Mouse (Mus musculus) left cerebral cortex, postnatal 25 days (tissue): Measurements from ENCODE around the gene Gm13275. TPM values are rescaled to one million over a fixed set of nuclear protein-coding genes. Genes with fewer than 3 reads are reported as not detected.
"Not testable (repeated sequence)": the region's sequence is repeated elsewhere in the genome, so short reads cannot be mapped to it uniquely, and the experiment has no call there.

Experiments used
- DNase-seq, 2 experiments: peaks; one replicate each; pipeline ENCODE4 v3.0.0; 2022; ENCODE audit warnings: low spot score in 2 of 2, mixed read lengths in 1 of 2
- intact Hi-C: fragments of 180-260 bp; cut with DNase I; formaldehyde crosslinking; loops from one replicate; pipeline ENCODE4 v1.15.1; 2025
- total RNA-seq, 2 experiments: library from RNA; stranded (reverse); gene quantifications; 2 replicates each; pipeline ENCODE4 v1.2.3; 2021

Gene Gm13275
- total RNA-seq, 2 experiments from 2014 or later, result not detected

DNA sequence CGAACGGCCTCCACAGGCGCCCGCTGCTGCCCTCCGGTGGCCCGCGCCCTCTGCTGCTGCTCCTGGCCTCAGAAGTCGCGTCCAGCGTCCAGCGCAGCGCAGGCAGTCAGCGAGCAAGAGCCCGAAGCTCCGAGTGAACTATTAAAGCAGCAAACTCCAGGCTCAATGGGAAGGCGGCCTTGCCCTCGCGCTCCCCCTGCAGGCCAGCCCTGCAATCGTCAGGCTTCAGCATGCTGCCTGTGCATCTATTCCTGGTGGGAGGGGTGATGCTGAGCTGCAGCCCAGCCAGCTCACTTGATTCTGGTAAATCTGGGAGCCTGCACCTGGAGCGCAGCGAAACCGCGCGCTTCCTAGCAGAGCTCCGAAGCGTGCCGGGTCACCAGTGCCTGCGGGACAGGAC lies 5.9 kb upstream of the Gm13275 start, which contains the start of gene Gm13277:
Gm13277 (plus strand) TSS at position 231 of the 400 bp plus-strand sequence.
- peak; percentile 56 to 76 for DNase-seq
- intact Hi-C loops, result not testable (repeated sequence)

DNA sequence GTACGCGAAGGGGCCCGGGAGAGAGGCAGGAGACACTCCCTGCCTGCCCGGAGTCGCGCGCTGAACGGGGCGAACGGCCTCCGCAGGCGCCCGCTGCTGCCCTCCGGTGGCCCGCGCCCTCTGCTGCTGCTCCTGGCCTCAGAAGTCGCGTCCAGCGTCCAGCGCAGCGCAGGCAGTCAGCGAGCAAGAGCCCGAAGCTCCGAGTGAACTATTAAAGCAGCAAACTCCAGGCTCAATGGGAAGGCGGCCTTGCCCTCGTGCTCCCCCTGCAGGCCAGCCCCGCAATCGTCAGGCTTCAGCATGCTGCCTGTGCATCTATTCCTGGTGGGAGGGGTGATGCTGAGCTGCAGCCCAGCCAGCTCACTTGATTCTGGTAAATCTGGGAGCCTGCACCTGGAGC lies 3.0 kb upstream of the Gm13275 start, which contains the start of gene Gm13278:
Gm13278 (plus strand) TSS at position 301 of the 400 bp plus-strand sequence.
- intact Hi-C loops, DNase-seq: not testable (repeated sequence)

DNA sequence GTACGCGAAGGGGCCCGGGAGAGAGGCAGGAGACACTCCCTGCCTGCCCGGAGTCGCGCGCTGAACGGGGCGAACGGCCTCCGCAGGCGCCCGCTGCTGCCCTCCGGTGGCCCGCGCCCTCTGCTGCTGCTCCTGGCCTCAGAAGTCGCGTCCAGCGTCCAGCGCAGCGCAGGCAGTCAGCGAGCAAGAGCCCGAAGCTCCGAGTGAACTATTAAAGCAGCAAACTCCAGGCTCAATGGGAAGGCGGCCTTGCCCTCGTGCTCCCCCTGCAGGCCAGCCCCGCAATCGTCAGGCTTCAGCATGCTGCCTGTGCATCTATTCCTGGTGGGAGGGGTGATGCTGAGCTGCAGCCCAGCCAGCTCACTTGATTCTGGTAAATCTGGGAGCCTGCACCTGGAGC lies 2.8 kb downstream of the Gm13275 start, which contains the start of gene Gm13279:
Gm13279 (plus strand) TSS at position 301 of the 400 bp plus-strand sequence.
- DNase-seq, intact Hi-C loops: not testable (repeated sequence)

DNA sequence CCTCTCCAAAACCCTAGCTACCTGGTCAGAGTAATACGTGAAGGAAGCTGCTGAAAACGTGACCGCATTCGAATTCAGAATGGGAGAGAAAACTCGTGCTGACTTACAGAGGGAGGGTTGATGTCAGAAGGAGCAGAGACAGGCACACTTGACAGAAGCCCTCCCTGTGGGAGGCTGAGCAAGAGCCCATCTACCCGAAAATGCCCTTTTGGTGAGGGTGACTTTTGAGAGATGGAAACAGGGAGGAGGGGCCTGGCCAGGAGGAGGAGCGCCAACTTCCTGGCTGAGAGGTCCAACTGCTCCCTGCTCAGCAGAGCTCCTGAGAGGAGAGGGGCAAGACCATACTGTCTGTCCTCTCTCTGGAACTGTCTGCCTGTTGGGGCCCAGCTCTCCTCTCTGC lies 5.1 kb downstream of the Gm13275 start, which contains the start of gene Gm13285:
Gm13285 (plus strand) TSS at position 301 of the 400 bp plus-strand sequence.
- DNase-seq, intact Hi-C loops: not testable (repeated sequence)

DNA sequence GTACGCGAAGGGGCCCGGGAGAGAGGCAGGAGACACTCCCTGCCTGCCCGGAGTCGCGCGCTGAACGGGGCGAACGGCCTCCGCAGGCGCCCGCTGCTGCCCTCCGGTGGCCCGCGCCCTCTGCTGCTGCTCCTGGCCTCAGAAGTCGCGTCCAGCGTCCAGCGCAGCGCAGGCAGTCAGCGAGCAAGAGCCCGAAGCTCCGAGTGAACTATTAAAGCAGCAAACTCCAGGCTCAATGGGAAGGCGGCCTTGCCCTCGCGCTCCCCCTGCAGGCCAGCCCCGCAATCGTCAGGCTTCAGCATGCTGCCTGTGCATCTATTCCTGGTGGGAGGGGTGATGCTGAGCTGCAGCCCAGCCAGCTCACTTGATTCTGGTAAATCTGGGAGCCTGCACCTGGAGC lies 8.7 kb downstream of the Gm13275 start, which contains the start of gene Gm13287:
Gm13287 (plus strand) TSS at position 301 of the 400 bp plus-strand sequence.
- DNase-seq, intact Hi-C loops: not testable (repeated sequence)

DNA sequence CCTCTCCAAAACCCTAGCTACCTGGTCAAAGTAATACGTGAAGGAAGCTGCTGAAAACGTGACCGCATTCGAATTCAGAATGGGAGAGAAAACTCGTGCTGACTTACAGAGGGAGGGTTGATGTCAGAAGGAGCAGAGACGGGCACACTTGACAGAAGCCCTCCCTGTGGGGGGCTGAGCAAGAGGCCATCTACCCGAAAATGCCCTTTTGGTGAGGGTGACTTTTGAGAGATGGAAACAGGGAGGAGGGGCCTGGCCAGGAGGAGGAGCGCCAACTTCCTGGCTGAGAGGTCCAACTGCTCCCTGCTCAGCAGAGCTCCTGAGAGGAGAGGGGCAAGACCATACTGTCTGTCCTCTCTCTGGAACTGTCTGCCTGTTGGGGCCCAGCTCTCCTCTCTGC lies 10.9 kb downstream of the Gm13275 start, which contains the start of gene Gm13288:
Gm13288 (plus strand) TSS at position 301 of the 400 bp plus-strand sequence.
- DNase-seq, intact Hi-C loops: not testable (repeated sequence)

DNA sequence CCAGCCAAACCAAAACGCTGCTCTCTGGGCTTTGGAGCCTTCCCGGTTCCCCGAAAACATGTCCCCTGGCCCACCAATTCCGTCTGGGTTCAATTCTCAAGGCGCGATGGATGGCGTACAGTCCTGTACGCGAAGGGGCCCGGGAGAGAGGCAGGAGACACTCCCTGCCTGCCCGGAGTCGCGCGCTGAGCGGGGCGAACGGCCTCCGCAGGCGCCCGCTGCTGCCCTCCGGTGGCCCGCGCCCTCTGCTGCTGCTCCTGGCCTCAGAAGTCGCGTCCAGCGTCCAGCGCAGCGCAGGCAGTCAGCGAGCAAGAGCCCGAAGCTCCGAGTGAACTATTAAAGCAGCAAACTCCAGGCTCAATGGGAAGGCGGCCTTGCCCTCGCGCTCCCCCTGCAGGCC lies 11.5 kb downstream of the Gm13275 start:
- intact Hi-C loops, result not testable (repeated sequence)

DNA sequence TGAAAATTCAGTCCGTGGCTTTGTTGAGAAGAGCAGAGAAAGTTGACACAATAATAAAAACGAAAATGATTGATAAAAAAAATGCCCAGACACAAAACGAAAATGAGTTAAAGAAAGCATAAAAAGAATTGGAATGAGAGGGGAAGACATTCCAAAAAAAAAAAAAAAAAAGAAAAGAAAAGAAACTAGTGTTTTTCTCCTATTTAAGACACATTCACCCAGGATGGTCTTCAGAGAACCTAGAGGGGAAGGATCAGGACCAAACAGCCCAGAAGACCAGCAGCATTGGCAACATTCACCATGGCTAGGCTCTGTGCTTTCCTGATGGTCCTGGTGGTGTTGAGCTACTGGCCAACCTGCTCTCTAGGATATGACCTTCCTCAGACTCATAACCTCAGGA lies 21.6 kb downstream of the Gm13275 start, which contains the start of gene Ifna7:
Ifna7 (plus strand) TSS at position 301 of the 400 bp plus-strand sequence.
- no peak for DNase-seq
- intact Hi-C loops, result no loop called here

More for the DNA sequence above, 11.5 kb downstream of the Gm13275 start:
- not testable (repeated sequence) for DNase-seq

DNA sequence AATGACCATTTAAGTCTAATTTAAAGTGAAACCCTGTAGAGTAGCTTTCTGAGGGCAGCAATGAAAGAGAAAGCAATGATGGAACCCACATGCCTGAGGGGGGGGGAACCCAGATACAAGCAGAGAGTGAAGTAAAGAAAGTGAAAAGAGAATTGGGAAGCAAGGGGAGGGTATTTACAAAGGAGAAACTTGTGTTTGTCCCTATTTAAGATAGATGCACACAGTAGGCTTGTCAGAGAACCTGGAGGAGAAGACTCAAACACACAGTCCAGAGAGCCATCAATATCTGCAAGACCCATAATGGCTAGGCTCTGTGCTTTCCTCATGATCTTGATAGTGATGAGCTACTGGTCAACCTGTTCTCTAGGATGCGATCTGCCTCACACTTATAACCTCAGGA lies 25.4 kb downstream of the Gm13275 start, which contains the start of gene Ifna11:
Ifna11 (plus strand) TSS at position 301 of the 400 bp plus-strand sequence.
- no peak for DNase-seq
- intact Hi-C loops, result no loop called here

DNA sequence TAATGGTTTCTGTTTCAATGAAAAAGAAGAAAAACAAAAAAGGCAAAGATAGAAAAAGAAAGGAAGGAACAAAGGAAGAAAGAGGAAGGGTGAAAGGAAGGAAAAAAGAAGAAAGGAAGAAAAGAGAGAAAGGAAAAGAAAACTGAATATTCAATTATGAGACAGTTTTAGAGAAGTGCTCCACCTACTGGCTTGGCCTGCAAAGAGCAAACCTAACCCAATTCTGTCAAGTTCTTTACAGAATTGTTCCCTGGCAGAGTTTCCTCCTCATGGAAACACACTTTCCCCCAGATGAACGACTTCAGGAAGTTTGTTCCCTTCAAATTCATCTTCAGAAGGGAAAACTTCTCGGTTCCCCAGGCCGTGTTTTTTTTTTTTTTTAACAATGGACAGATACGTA lies 28.7 kb downstream of the Gm13275 start:
- intact Hi-C loops, result no loop called here
- DNase-seq, result peak in 1 of 2 experiments; percentile 19

DNA sequence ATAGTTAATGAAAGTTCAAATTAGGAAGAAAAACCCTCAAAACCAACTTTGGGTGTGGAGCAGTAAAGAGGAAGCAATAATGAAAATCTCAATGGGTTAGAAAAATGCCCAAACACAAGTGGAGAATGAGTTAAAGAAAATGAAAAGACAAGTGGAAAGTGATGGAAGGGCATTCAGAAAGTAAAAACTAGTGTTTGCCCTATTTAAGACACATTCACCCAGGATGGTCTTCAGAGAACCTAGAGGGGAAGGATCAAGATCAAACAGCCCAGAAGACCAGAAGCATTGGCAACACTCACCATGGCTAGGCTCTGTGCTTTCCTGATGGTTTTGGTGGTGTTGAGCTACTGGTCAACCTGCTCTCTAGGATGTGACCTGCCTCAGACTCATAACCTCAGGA lies 32.8 kb downstream of the Gm13275 start, which contains the start of gene Ifna6:
Ifna6 (plus strand) TSS at position 301 of the 400 bp plus-strand sequence.
- intact Hi-C loops, DNase-seq: not testable (repeated sequence)

DNA sequence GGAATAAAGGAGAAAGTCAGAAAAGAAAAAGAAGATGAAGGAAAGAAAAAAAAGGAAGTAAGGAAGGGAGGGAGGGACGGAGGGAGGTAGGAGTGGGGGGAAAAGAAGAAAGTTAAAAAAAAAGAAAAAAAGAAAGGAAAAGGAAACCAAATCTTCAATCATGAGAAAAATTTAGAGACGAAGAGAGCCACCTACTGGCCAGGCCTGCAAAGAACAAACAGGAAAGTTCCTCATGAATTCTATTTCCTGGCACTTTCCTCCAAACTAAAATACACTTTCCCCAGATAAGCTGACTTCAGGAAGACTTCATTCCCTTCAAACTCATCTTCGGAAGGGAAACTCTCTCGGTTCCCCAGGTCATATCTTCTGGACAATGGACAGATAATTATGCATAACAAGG lies 36.2 kb downstream of the Gm13275 start:
- intact Hi-C loops, result no loop called here
- peak in 1 of 2 experiments; percentile 31 for DNase-seq

DNA sequence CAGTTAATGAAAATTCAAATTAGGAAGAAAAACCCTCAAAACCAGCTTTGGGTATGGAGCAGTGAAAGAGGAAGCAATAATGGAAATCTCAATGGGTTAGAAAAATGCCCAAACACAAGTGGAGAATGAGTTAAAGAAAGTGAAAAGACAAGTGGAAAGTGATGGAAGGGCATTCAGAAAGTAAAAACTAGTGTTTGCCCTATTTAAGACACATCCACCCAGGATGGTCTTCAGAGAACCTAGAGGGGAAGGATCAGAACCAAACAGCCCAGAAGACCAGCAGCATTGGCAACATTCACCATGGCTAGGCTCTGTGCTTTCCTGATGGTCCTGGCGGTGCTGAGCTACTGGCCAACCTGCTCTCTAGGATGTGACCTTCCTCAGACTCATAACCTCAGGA lies 40.9 kb downstream of the Gm13275 start, which contains the start of gene Ifna5:
Ifna5 (plus strand) TSS at position 301 of the 400 bp plus-strand sequence.
- intact Hi-C loops, DNase-seq: not testable (repeated sequence)

DNA sequence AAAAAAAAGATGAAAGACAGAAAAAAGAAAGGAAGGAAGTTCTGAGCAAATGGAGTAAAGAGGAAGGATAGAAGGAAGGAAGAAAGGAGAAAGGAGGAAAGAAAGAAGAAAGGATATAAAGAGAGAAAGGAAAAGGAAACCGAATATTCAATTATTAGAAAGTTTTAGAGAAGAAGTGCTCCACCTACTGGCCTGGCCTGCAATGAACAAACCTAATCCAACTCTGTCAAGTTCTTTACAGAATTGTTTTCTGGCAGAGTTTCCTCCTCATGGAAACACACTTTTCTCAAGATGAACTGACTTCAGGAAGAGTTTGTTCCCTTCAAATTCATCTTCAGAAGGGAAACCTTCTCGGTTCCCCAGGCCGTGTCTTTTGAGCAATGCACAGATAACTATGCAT lies 44.5 kb downstream of the Gm13275 start:
- intact Hi-C loops, result no loop called here
- DNase-seq, result peak in 1 of 2 experiments; percentile 4

DNA sequence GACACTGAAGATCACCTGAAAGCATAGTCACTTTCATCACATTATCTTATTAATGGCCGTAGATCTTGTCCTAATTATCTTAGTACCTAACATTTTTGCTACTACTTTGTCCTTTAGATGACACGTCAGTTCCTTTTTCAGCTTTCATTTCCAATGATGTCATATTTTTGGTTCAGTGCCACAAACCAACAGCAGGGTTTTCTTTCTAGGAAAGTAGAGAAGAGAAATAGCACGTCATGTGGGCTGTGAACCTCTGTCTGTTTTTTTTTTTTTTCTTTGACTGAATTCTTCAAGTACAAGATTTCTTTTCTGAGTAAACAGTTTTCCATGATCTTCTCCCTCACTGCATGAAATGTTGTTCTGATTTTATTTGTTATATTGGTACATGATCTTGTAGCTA lies 45.8 kb downstream of the Gm13275 start:
- no peak for DNase-seq
- intact Hi-C loops, result no loop called here

DNA sequence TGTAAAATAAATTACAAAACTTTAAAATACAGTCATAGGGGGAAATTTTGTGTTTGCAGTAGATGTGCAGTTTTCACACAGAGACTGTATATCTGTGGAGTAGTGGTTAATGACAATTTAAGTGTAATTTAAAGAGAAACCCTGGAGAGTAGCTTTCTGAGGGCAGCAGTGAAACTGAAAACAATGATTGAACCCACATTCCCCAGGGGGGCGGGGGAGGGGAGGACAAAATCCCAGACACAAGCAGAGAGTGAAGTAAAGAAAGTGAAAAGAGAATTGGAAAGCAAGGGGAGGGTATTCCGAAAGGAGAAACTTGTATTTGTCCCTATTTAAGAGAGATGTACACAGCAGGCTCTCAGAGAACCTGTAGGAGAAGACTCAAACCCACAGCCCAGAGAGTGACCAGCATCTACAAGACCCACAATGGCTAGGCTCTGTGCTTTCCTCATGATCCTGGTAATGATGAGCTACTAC lies 47.2 kb downstream of the Gm13275 start, which contains the start of gene Ifna4:
Ifna4 (plus strand) TSS at position 424 of the 474 bp plus-strand sequence.
- no peak for DNase-seq
- intact Hi-C loops, result no loop called here

Other genes starting within 250 kb of the Gm13275 start
- gene Ifna15, start 236.2 kb upstream of the Gm13275 start, total RNA-seq, result not detected
- not detected for gene Ifna14, start 222.7 kb upstream of the Gm13275 start, total RNA-seq
- gene Ifna9, start 202.1 kb upstream of the Gm13275 start, total RNA-seq, result not detected
- not detected for gene Ifna12, start 191.1 kb upstream of the Gm13275 start, total RNA-seq
- gene C87499, start 160.1 kb upstream of the Gm13275 start, total RNA-seq, result not detected
- not detected for gene Ifna13, start 150.0 kb upstream of the Gm13275 start, total RNA-seq
- not detected for gene Ifna16, start 117.6 kb upstream of the Gm13275 start, total RNA-seq
- not detected for gene Ifna2, start 110.6 kb upstream of the Gm13275 start, total RNA-seq
- gene Ifnab, start 103.1 kb upstream of the Gm13275 start, total RNA-seq, result not detected
- 1 to 10 TPM; 1.2 to 1.4 TPM for gene Gm26566, start 72.7 kb upstream of the Gm13275 start, total RNA-seq
- gene Klhl9, start 72.0 kb upstream of the Gm13275 start, total RNA-seq, result 100 to 1,000 TPM; 104 to 108 TPM
- gene Gm13271, start 39.6 kb upstream of the Gm13275 start, total RNA-seq, result not detected
- gene Gm13283, start 34.4 kb upstream of the Gm13275 start, total RNA-seq, result not detected
- not detected for gene Gm13290, start 20.7 kb upstream of the Gm13275 start, total RNA-seq
- not detected for gene Gm13289, start 17.6 kb upstream of the Gm13275 start, total RNA-seq
- gene Gm13272, start 14.6 kb upstream of the Gm13275 start, total RNA-seq, result not detected
- gene Ifnz, start 12.4 kb upstream of the Gm13275 start, total RNA-seq, result not detected
- gene Gm13276, start 8.8 kb upstream of the Gm13275 start, total RNA-seq, result not detected
- not detected for gene Gm13277, start 5.9 kb upstream of the Gm13275 start, total RNA-seq
- gene Gm13278, start 2.9 kb upstream of the Gm13275 start, total RNA-seq, result not detected
- gene Gm13279, start 2.9 kb downstream of the Gm13275 start, total RNA-seq, result not detected
- gene Gm13285, start 5.2 kb downstream of the Gm13275 start, total RNA-seq, result not detected
- gene Gm13287, start 8.8 kb downstream of the Gm13275 start, total RNA-seq, result not detected
- gene Gm13288, start 11.0 kb downstream of the Gm13275 start, total RNA-seq, result not detected
- gene Ifna7, start 21.7 kb downstream of the Gm13275 start, total RNA-seq, result not detected
- not detected for gene Ifna11, start 25.5 kb downstream of the Gm13275 start, total RNA-seq
- gene Ifna6, start 32.9 kb downstream of the Gm13275 start, total RNA-seq, result not detected
- not detected for gene Ifna5, start 41.0 kb downstream of the Gm13275 start, total RNA-seq
- not detected for gene Ifna4, start 47.4 kb downstream of the Gm13275 start, total RNA-seq
- not detected for gene Ifna1, start 55.6 kb downstream of the Gm13275 start, total RNA-seq
- not detected for gene Ifne, start 85.7 kb downstream of the Gm13275 start, total RNA-seq